Comparison of ENCODE assay signal across 14 mouse cellular contexts in genomic region chr19:53574131-53574530, GRCm38 (mm10).
"Had no signal": no experiment of that assay in that cellular context is flagged by ENCODE, and none has a peak within 500 bp of the region (broad histone marks: within the 10 kb centered on the region; RNA-seq: fewer than 3 reads in every experiment).

No protein-coding gene starts in this region.

- ATAC-seq: intestine, embryonic 16.5 days had no signal

- H3K4me2 ChIP-seq: limb, embryonic 15.5 days; liver, embryonic 15.5 days; lung, embryonic 14.5 days; midbrain, embryonic 12.5 days; neural tube, embryonic 15.5 days had no signal

- H3K27me3 ChIP-seq: limb, embryonic 15.5 days; liver, embryonic 15.5 days; midbrain, embryonic 12.5 days; neural tube, embryonic 15.5 days had no signal

- DNase-seq: kidney, adult 8-10 months; lung, embryonic 14.5 days; lung, postnatal 10 days; lung, postnatal 4 days; right cerebral cortex, adult 18-20 months; right cerebral cortex, postnatal 25 days; thymus, postnatal 14 days had no signal

- H3K4me3 ChIP-seq: left cerebral cortex, adult 2 months; limb, embryonic 15.5 days; liver, embryonic 15.5 days; midbrain, embryonic 12.5 days; myocyte; neural tube, embryonic 15.5 days had no signal

- H3K9ac ChIP-seq: limb, embryonic 15.5 days; liver, embryonic 15.5 days; lung, embryonic 14.5 days; midbrain, embryonic 12.5 days; neural tube, embryonic 15.5 days had no signal

- H3K27ac ChIP-seq: left cerebral cortex, adult 2 months; limb, embryonic 15.5 days; liver, embryonic 15.5 days; midbrain, embryonic 12.5 days; neural tube, embryonic 15.5 days had no signal

- H3K36me3 ChIP-seq: limb, embryonic 15.5 days; liver, embryonic 15.5 days; midbrain, embryonic 12.5 days; neural tube, embryonic 15.5 days had no signal

- H3K9me3 ChIP-seq: limb, embryonic 15.5 days; liver, embryonic 15.5 days; midbrain, embryonic 12.5 days; neural tube, embryonic 15.5 days had no signal

- H3K4me1 ChIP-seq: limb, embryonic 15.5 days; midbrain, embryonic 12.5 days; neural tube, embryonic 15.5 days had no signal
